ENCODE assay signal across 19 mouse cellular contexts in genomic region chr1:82407786-82408185, GRCm38 (mm10).
DNase-seq lines count a peak whose midpoint lies in the region; ATAC-seq lines count a peak whose summit lies in the region.
"Had no signal": no experiment of that assay in that cellular context is flagged by ENCODE, and none has a peak within 500 bp of the region (broad histone marks: within the 10 kb centered on the region; RNA-seq: fewer than 3 reads in every experiment).

No protein-coding gene starts in this region.

- no peak overlapping the region for H3K4me2 ChIP-seq in forebrain, embryonic 14.5 days (ENCODE audit: low read length)
- H3K4me2 ChIP-seq in forebrain, embryonic 11.5 days (ENCODE audit: low read depth, low read length, severe bottlenecking), result no peak overlapping the region
- no peak overlapping the region for H3K4me2 ChIP-seq in neural tube, embryonic 11.5 days (ENCODE audit: low read depth)
- H3K4me2 ChIP-seq in neural tube, embryonic 15.5 days, result no peak overlapping the region
- H3K4me2 ChIP-seq in forebrain, embryonic 16.5 days (ENCODE audit: low read length), result no peak overlapping the region
- H3K4me2 ChIP-seq: heart, embryonic 13.5 days; hindbrain, embryonic 12.5 days; hindbrain, embryonic 15.5 days had no signal

- no peaks in the 10 kb centered on the region for H3K27me3 ChIP-seq in forebrain, embryonic 14.5 days (replicated peaks; ENCODE audit: control insufficient read depth, insufficient read depth, low read length)
- H3K27me3 ChIP-seq in forebrain, embryonic 11.5 days (ENCODE audit: control insufficient read depth, insufficient read depth, low read length), result no peaks in the 10 kb centered on the region
- no peaks in the 10 kb centered on the region for H3K27me3 ChIP-seq in neural tube, embryonic 11.5 days (ENCODE audit: control insufficient read depth, insufficient read depth, low read length)
- no peaks in the 10 kb centered on the region for H3K27me3 ChIP-seq in neural tube, embryonic 15.5 days (replicated peaks)
- H3K27me3 ChIP-seq in forebrain, embryonic 16.5 days (replicated peaks; ENCODE audit: control insufficient read depth, insufficient read depth, low read length), result no peaks in the 10 kb centered on the region
- H3K27me3 ChIP-seq: heart, embryonic 13.5 days; hindbrain, embryonic 12.5 days; hindbrain, embryonic 15.5 days had no signal

- no peak overlapping the region for H3K4me3 ChIP-seq in forebrain, embryonic 14.5 days (ENCODE audit: low read depth, low read length)
- no peak overlapping the region for H3K4me3 ChIP-seq in forebrain, embryonic 11.5 days (ENCODE audit: low read depth, low read length)
- H3K4me3 ChIP-seq in neural tube, embryonic 11.5 days (ENCODE audit: low read depth, low read length), result no peak overlapping the region
- no peak overlapping the region for H3K4me3 ChIP-seq in neural tube, embryonic 15.5 days (replicated peaks)
- no peak overlapping the region for H3K4me3 ChIP-seq in forebrain, embryonic 16.5 days (replicated peaks; ENCODE audit: low read length)
- H3K4me3 ChIP-seq: heart, embryonic 13.5 days; hindbrain, embryonic 12.5 days; hindbrain, embryonic 15.5 days had no signal

- no peaks in the 10 kb centered on the region for H3K36me3 ChIP-seq in forebrain, embryonic 14.5 days (ENCODE audit: control insufficient read depth, insufficient read depth, low read length)
- H3K36me3 ChIP-seq in forebrain, embryonic 11.5 days (ENCODE audit: control insufficient read depth, insufficient read depth, low read length), result no peaks in the 10 kb centered on the region
- no peaks in the 10 kb centered on the region for H3K36me3 ChIP-seq in neural tube, embryonic 11.5 days (ENCODE audit: control insufficient read depth, insufficient read depth, low read length)
- no peaks in the 10 kb centered on the region for H3K36me3 ChIP-seq in neural tube, embryonic 15.5 days
- H3K36me3 ChIP-seq in forebrain, embryonic 16.5 days (ENCODE audit: control insufficient read depth, insufficient read depth), result no peaks in the 10 kb centered on the region
- H3K36me3 ChIP-seq: heart, embryonic 13.5 days; hindbrain, embryonic 12.5 days; hindbrain, embryonic 15.5 days had no signal

- DNase-seq in forebrain, embryonic 14.5 days (ENCODE audit: low spot score), result peak; percentile 73
- no peak for DNase-seq in forebrain, embryonic 11.5 days (ENCODE audit: low spot score)
- peak; percentile 7 for DNase-seq in neural tube, embryonic 11.5 days (ENCODE audit: low spot score)
- DNase-seq in frontal cortex, adult 2 months (ENCODE audit: extremely low spot score in 1 of 2, low spot score in 1 of 2), result no peak
- DNase-seq: adrenal gland, adult 2 months; adrenal gland, postnatal 25 days; cerebellum, adult 18-20 months; cerebellum, adult 9-10 months; cerebellum, postnatal 14 days; gastrocnemius, postnatal 10 days; gastrocnemius, postnatal 36 days; kidney, adult 2 months had no signal

- peaks cover 3% of the 10 kb centered on the region; the same call in 1 of the 2 replicates for H3K4me1 ChIP-seq in forebrain, embryonic 14.5 days (ENCODE audit: control insufficient read depth, insufficient read depth, low read length)
- H3K4me1 ChIP-seq in forebrain, embryonic 11.5 days (replicated peaks; ENCODE audit: control insufficient read depth, insufficient read depth, low read length), result no peaks in the 10 kb centered on the region
- H3K4me1 ChIP-seq in neural tube, embryonic 11.5 days (ENCODE audit: control insufficient read depth, insufficient read depth, low read length), result no peaks in the 10 kb centered on the region; the same call in 1 of the 2 replicates
- H3K4me1 ChIP-seq in neural tube, embryonic 15.5 days, result peaks cover 6% of the 10 kb centered on the region; the same call in 1 of the 2 replicates
- peaks cover 3% of the 10 kb centered on the region for H3K4me1 ChIP-seq in forebrain, embryonic 16.5 days (replicated peaks; ENCODE audit: control insufficient read depth, insufficient read depth, low read length)
- H3K4me1 ChIP-seq: hindbrain, embryonic 15.5 days had no signal

- H3K9me3 ChIP-seq in forebrain, embryonic 14.5 days (replicated peaks; ENCODE audit: control insufficient read depth, low read length), result no peaks in the 10 kb centered on the region
- H3K9me3 ChIP-seq in forebrain, embryonic 11.5 days (ENCODE audit: control insufficient read depth, low read length), result no peaks in the 10 kb centered on the region
- no peaks in the 10 kb centered on the region for H3K9me3 ChIP-seq in neural tube, embryonic 11.5 days (ENCODE audit: control insufficient read depth, low read length)
- H3K9me3 ChIP-seq in neural tube, embryonic 15.5 days (replicated peaks), result no peaks in the 10 kb centered on the region
- H3K9me3 ChIP-seq in forebrain, embryonic 16.5 days (ENCODE audit: control insufficient read depth, low read length), result no peaks in the 10 kb centered on the region
- H3K9me3 ChIP-seq: heart, embryonic 13.5 days; hindbrain, embryonic 12.5 days; hindbrain, embryonic 15.5 days had no signal

- H3K27ac ChIP-seq in forebrain, embryonic 14.5 days (ENCODE audit: low read depth, low read length), result no peak overlapping the region
- no peak overlapping the region for H3K27ac ChIP-seq in forebrain, embryonic 11.5 days (ENCODE audit: low read depth, low read length)
- H3K27ac ChIP-seq in neural tube, embryonic 11.5 days (ENCODE audit: low read depth, low read length), result no peak overlapping the region
- H3K27ac ChIP-seq in neural tube, embryonic 15.5 days (replicated peaks), result no peak overlapping the region
- H3K27ac ChIP-seq in forebrain, embryonic 16.5 days (ENCODE audit: low read length), result no peak overlapping the region
- H3K27ac ChIP-seq: heart, embryonic 13.5 days; hindbrain, embryonic 12.5 days; hindbrain, embryonic 15.5 days had no signal

- no peak overlapping the region for H3K9ac ChIP-seq in forebrain, embryonic 14.5 days (ENCODE audit: low read length)
- no peak overlapping the region for H3K9ac ChIP-seq in forebrain, embryonic 11.5 days (ENCODE audit: low read length)
- no peak overlapping the region for H3K9ac ChIP-seq in neural tube, embryonic 11.5 days (ENCODE audit: low read length)
- no peak overlapping the region for H3K9ac ChIP-seq in neural tube, embryonic 15.5 days (replicated peaks)
- H3K9ac ChIP-seq in forebrain, embryonic 16.5 days (replicated peaks; ENCODE audit: low read depth, low read length), result no peak overlapping the region
- H3K9ac ChIP-seq: heart, embryonic 13.5 days; hindbrain, embryonic 12.5 days; hindbrain, embryonic 15.5 days had no signal

- whole genome bisulfite sequencing in forebrain, embryonic 14.5 days, result 33% methylated on average over 3 of the region's 3 CpGs
- WGBS in forebrain, embryonic 11.5 days, result 80% methylated on average over 3 of the region's 3 CpGs
- WGBS in neural tube, embryonic 11.5 days, result 89% methylated on average over 3 of the region's 3 CpGs
- 72% methylated on average over 3 of the region's 3 CpGs for WGBS in neural tube, embryonic 15.5 days
- WGBS in forebrain, embryonic 16.5 days, result 32% methylated on average over 3 of the region's 3 CpGs

- ATAC-seq in forebrain, embryonic 14.5 days, result peak; percentile 66
- no peak for ATAC-seq in forebrain, embryonic 11.5 days (replicated peaks; ENCODE audit: low FRiP score)
- ATAC-seq in neural tube, embryonic 11.5 days (ENCODE audit: insufficient read depth, low FRiP score, low TSS enrichment), result no peak
- ATAC-seq in neural tube, embryonic 15.5 days (ENCODE audit: low FRiP score), result no peak
- ATAC-seq in forebrain, embryonic 16.5 days, result peak; percentile 57
- ATAC-seq: CD4-positive, CD25-positive, alpha-beta regulatory T cell, adult 4 months; intestine, postnatal 0 days had no signal

Comparison
In these comparisons a context has a peak if more than half of its experiments do, and no peak if none do; other contexts are left out.
1. ATAC-seq: peak in forebrain, embryonic 14.5 days (single experiment) and forebrain, embryonic 16.5 days (single experiment); none in forebrain, embryonic 11.5 days (single experiment), neural tube, embryonic 11.5 days (single experiment) and neural tube, embryonic 15.5 days (single experiment).
2. DNase-seq: peak in forebrain, embryonic 14.5 days (single experiment) and neural tube, embryonic 11.5 days (single experiment); none in forebrain, embryonic 11.5 days (single experiment) and frontal cortex, adult 2 months (0 of 2).